Mouse (Mus musculus): ENCODE measurements around the gene Krtap5-1. TPM values are rescaled to one million over a fixed set of nuclear protein-coding genes. Genes with fewer than 3 reads are reported as not detected.
"Not testable (repeated sequence)": the region's sequence is repeated elsewhere in the genome, so short reads cannot be mapped to it uniquely, and the experiment has no call there.

Gene Krtap5-1
- polyA plus RNA-seq, 1 experiment from 2014 or later: not detected

DNA sequence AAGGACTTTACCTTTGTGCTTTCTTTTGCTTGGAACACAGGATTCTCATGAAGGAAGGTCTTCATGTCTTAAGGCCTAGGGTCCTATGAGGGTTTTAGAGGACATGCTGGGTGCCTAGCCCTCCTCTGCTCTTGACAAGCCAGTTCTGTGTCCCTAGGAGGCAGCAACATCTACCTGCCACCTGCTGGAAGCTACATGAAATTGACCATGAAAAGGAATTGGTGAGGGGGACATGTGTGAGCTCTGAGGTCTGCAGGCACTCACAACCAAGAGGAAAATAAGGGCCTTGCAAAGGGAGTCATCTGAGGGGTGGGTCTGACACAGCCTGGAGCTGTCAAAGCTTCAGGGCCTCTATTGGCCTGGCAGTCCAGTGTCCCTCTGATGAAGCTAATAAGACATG, 1.5 kb downstream of the Krtap5-1 start:
- ATAC-seq (ENCODE audit: low FRiP score, low read depth): no peak
- Histone ChIP-seq H3K4me2 (replicated peaks) (no peak overlapping the region), H3K4me3 (no peak overlapping the region), H3K27me3 (peaks cover 3% of the 10 kb centered on the region; the same call in 1 of the 2 replicates), H3K9me3 (no peaks in the 10 kb centered on the region), H3K9ac (replicated peaks) (no peak overlapping the region), H3K27ac (replicated peaks) (no peak overlapping the region), H3K36me3 (no peaks in the 10 kb centered on the region), H3K4me1 (no peaks in the 10 kb centered on the region)

- not testable (repeated sequence) for H3K4me1 ChIP-seq; H3K9me3 ChIP-seq; H3K9ac ChIP-seq (replicated peaks); H3K27me3 ChIP-seq; H3K27ac ChIP-seq (replicated peaks); H3K4me2 ChIP-seq (replicated peaks); H3K4me3 ChIP-seq; ATAC-seq (ENCODE audit: low FRiP score, low read depth); H3K36me3 ChIP-seq
- WGBS: 2% methylated on average over 2 of the region's 2 CpGs
Measured at GRCm38 (mm10) chr7:142293851-142294250, 3.1 kb downstream of the Krtap5-1 start.

DNA sequence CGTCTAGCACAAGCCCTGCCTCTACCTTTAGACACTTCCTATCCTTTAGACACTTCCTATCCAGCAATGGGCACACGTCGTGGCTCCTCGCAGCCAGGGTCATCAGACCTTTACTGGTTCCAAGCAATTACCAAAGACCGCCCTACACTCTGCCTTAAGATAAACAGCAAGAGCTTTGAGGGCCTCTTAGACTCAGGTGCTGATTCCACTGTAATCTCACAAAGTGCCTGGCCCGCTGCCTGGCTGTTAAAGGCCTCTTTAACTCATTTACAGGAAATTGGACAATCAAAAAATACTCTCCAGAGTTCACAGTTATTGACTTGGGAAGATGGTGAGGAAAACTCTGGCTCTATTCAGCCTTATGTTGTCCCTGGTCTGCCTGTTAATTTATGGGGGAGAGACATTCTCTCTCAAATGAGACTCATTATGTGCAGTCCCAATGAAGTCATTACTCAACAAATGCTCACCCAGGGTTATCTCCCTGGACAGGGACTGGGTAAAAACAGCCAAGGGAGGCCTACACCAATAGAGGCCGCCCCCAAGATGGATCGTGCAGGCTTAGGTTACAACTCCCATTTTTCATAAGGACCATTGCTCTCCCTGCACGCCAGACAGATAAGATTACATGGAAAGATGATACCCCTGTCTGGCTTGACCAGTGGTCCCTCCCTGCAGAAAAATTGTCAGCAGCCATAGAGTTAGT, 10.9 kb downstream of the Krtap5-1 start:
- WGBS: 78% methylated on average over 9 of the region's 9 CpGs
- ATAC-seq (ENCODE audit: low FRiP score, low read depth); H3K4me3 ChIP-seq: not testable (repeated sequence)

GRCm38 (mm10) chr7:142285130-142285835, 11.6 kb downstream of the Krtap5-1 start:
- H3K4me2 ChIP-seq (replicated peaks): peak overlapping the region; percentile 75
- H3K27ac ChIP-seq (replicated peaks): peak overlapping the region; percentile 40; the same call in 1 of the 2 replicates

More for the DNA sequence above, 10.9 kb downstream of the Krtap5-1 start:
- not testable (repeated sequence) for H3K9me3 ChIP-seq; H3K4me1 ChIP-seq; H3K9ac ChIP-seq (replicated peaks); H3K27ac ChIP-seq (replicated peaks); H3K4me2 ChIP-seq (replicated peaks); H3K36me3 ChIP-seq
- peaks cover 16% of the 10 kb centered on the region for H3K27me3 ChIP-seq

GRCm38 (mm10) chr7:142284615-142285080, 12.3 kb downstream of the Krtap5-1 start:
- peak overlapping the region; percentile 40 for H3K27ac ChIP-seq (replicated peaks)
- H3K4me3 ChIP-seq: peak overlapping the region; percentile 53
- peak overlapping the region; percentile 75 for H3K4me2 ChIP-seq (replicated peaks)
- WGBS: under 1% methylated on average over 19 of the region's 19 CpGs
- H3K36me3 ChIP-seq: no peaks in the 10 kb centered on the region
- ATAC-seq (ENCODE audit: low FRiP score, low read depth): peak; percentile 78
- H3K4me1 ChIP-seq: peaks cover 3% of the 10 kb centered on the region; the same call in 1 of the 2 replicates
- no peaks in the 10 kb centered on the region for H3K9me3 ChIP-seq
- peaks cover 16% of the 10 kb centered on the region for H3K27me3 ChIP-seq
- H3K9ac ChIP-seq (replicated peaks): peak overlapping the region; percentile 55

More at GRCm38 (mm10) chr7:142285130-142285835, 11.6 kb downstream of the Krtap5-1 start:
- H3K4me1 ChIP-seq: peaks cover 3% of the 10 kb centered on the region; the same call in 1 of the 2 replicates
- no peaks in the 10 kb centered on the region for H3K9me3 ChIP-seq
- WGBS: 23% methylated on average over 23 of the region's 23 CpGs
- H3K4me3 ChIP-seq: peak overlapping the region; percentile 53
- peak; percentile 72 for ATAC-seq (ENCODE audit: low FRiP score, low read depth)
- H3K9ac ChIP-seq (replicated peaks): no peak overlapping the region; the same call in 1 of the 2 replicates
- H3K36me3 ChIP-seq: no peaks in the 10 kb centered on the region
- H3K27me3 ChIP-seq: peaks cover 16% of the 10 kb centered on the region

- Histone ChIP-seq H3K27me3 (peaks cover 16% of the 10 kb centered on the region), H3K36me3 (no peaks in the 10 kb centered on the region), H3K4me1 (peaks cover 3% of the 10 kb centered on the region; the same call in 1 of the 2 replicates), H3K27ac (replicated peaks) (peak overlapping the region; percentile 40), H3K4me3 (peak overlapping the region; percentile 53), H3K9me3 (no peaks in the 10 kb centered on the region), H3K4me2 (replicated peaks) (peak overlapping the region; percentile 75), H3K9ac (replicated peaks) (peak overlapping the region; percentile 55)
- under 1% methylated on average over 38 of the region's 38 CpGs for WGBS
- peak; percentile 83 for ATAC-seq (ENCODE audit: low FRiP score, low read depth)
Measured at GRCm38 (mm10) chr7:142284023-142284591, 12.8 kb downstream of the Krtap5-1 start.

DNA sequence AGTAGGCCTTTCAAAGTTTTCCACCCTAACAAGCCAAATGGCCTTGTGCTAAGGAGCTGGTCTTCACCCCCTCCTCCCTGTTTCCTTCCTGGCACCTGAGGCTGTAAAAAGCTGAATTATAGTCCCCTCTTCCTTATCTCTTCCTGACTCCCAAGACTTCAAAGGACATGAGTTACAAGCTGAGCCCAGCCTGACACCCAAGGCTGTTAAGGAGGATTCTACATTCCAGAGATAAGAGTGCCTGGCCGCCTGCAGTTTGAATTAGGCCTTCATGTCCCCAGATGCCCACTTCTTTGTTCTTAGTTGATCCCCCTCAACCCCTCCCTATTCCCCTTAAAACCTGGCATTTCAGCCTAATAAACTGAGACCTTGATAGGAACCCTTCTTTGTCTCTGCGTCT, 14.1 kb downstream of the Krtap5-1 start:
- ATAC-seq (ENCODE audit: low FRiP score, low read depth): not testable (repeated sequence)
- 16% methylated on average over 2 of the region's 2 CpGs for WGBS

DNA sequence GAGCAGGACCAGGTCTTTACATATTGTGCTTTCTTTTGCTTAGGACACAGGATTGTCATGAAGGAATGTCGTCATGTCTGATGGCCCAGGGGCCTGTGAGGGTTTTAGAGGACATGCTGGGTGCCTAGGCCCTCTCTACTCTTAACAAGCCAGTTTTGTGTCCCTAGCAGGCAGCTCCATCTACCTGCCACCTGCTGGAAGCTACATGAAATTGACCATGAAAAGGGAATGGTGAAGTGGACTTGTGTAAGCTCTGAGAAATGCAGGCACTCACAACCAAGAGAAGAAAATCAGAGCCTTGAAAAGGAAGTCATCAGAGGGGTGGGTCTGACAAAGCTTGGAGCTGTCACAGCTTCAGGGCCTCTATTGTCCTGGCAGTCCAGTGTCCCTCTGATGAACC, 17.6 kb downstream of the Krtap5-1 start:
- not testable (repeated sequence) for H3K4me2 ChIP-seq (replicated peaks); H3K4me1 ChIP-seq; H3K9me3 ChIP-seq; H3K27ac ChIP-seq (replicated peaks); H3K4me3 ChIP-seq; ATAC-seq (ENCODE audit: low FRiP score, low read depth); H3K9ac ChIP-seq (replicated peaks); H3K36me3 ChIP-seq
- 68% methylated on average over 1 of the region's 1 CpGs for WGBS
- peaks cover 16% of the 10 kb centered on the region for H3K27me3 ChIP-seq

More for the DNA sequence above, 14.1 kb downstream of the Krtap5-1 start:
- not testable (repeated sequence) for H3K4me2 ChIP-seq (replicated peaks); H3K9ac ChIP-seq (replicated peaks); H3K27ac ChIP-seq (replicated peaks); H3K4me3 ChIP-seq; H3K4me1 ChIP-seq; H3K9me3 ChIP-seq; H3K36me3 ChIP-seq
- H3K27me3 ChIP-seq: peaks cover 16% of the 10 kb centered on the region

DNA sequence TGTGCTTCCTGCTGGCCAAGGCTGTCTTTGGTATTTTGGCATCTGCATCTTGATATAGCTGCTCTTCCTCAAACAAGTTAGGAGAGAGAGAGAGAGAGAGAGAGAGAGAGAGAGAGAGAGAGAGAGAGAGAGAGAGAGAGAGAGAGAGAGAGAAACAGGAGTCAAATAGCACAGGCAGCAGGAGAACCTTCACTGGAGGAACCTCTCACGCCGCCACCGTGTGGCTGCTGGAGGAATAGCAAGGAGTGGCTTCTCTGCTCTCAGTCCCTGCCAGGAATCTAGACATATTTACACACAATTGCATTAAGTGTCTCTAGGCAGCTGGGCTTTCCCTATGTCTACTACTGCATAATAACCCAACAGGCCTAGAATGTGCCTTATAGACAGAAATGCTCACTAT, 18.7 kb downstream of the Krtap5-1 start:
- not testable (repeated sequence) for H3K9ac ChIP-seq (replicated peaks); H3K9me3 ChIP-seq; H3K36me3 ChIP-seq; ATAC-seq (ENCODE audit: low FRiP score, low read depth); H3K4me2 ChIP-seq (replicated peaks); H3K4me3 ChIP-seq; H3K27ac ChIP-seq (replicated peaks); H3K4me1 ChIP-seq
- WGBS: 0% methylated on average over 3 of the region's 3 CpGs
- H3K27me3 ChIP-seq: peaks cover 14% of the 10 kb centered on the region

DNA sequence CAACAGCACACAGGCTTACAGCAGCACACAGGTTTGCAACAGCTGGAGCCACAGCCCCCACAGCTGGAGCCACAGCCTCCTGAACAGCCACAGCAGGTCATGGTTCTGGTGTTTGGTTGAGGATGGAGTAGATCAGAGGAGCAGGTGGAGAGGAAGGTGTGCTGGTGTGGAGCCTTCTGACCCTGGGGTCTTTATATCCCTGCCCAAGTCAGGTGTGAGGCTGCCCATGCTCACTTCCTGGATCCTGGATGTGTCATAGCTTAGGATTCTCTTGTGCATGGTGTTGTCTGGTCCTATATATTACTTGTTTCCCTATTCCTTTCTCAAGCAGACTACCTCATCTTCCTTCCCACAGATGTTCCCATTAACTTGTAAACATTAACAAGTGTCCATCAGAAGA, 22.7 kb downstream of the Krtap5-1 start, which contains the start of gene Gm4559:
Gene Gm4559, minus strand, starts transcription at position 101 of the 400 bp plus-strand sequence.
- H3K27me3 ChIP-seq; H3K4me1 ChIP-seq; H3K9ac ChIP-seq (replicated peaks); ATAC-seq (ENCODE audit: low FRiP score, low read depth); H3K4me2 ChIP-seq (replicated peaks); H3K4me3 ChIP-seq; H3K9me3 ChIP-seq; H3K36me3 ChIP-seq; H3K27ac ChIP-seq (replicated peaks): not testable (repeated sequence)

DNA sequence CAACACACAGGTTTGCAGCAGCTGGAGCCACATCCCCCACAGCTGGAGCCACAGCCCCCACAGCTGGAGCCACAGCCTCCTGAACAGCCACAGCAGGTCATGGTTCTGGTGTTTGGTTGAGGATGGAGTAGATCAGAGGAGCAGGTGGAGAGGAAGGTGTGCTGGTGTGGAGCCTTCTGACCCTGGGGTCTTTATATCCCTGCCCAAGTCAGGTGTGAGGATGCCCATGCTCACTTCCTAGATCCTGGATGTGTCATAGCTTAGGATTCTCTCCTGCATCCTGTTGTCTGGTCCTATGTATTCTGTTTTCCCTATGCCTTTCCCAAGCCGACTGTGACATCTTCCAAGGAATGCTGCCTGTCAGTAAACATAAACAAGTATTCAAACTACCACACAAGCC, 38.7 kb downstream of the Krtap5-1 start, which contains the start of gene Gm2431:
Gene Gm2431, minus strand, starts transcription at position 101 of the 400 bp plus-strand sequence.
- not testable (repeated sequence) for ATAC-seq (ENCODE audit: low FRiP score, low read depth); H3K9me3 ChIP-seq
- 64% methylated on average over 1 of the region's 1 CpGs for WGBS

DNA sequence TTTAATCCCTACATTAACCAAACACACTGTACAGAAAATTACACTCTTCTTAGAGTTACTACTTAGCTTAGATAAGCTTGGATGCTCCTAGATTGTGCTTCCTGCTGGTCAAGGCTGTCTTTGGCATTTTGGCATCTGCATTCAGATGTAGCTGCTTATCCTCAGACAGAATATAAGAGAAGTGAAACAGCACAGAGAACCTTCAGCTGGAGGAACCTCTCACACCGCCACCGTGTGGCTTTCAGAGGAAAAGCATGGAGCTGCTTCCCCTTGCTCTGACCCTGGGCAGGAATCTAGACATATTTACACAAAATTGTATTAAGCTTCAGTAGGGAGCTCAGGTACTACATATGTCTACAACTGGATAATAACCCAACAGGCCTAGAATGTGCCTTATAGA, 41.4 kb downstream of the Krtap5-1 start:
- Histone ChIP-seq H3K9me3 (no peaks in the 10 kb centered on the region), H3K27me3 (0 out of 2 replicates have a peak, but pooled peaks cover 6% of the 10 kb centered on the region), H3K4me3 (no peak overlapping the region), H3K27ac (replicated peaks) (no peak overlapping the region), H3K4me2 (replicated peaks) (no peak overlapping the region), H3K4me1 (no peaks in the 10 kb centered on the region), H3K9ac (replicated peaks) (no peak overlapping the region), H3K36me3 (no peaks in the 10 kb centered on the region)
- WGBS: 0% methylated on average over 2 of the region's 2 CpGs
- ATAC-seq (ENCODE audit: low FRiP score, low read depth): no peak

More for the DNA sequence above, 38.7 kb downstream of the Krtap5-1 start, which contains the start of gene Gm2431:
- not testable (repeated sequence) for H3K9ac ChIP-seq (replicated peaks); H3K36me3 ChIP-seq; H3K4me1 ChIP-seq; H3K4me3 ChIP-seq; H3K27ac ChIP-seq (replicated peaks); H3K27me3 ChIP-seq; H3K4me2 ChIP-seq (replicated peaks)
